Mouse (Mus musculus): ENCODE measurements around the gene Adad2. TPM values are rescaled to one million over a fixed set of nuclear protein-coding genes. Genes with fewer than 3 reads are reported as not detected.

The Adad2 gene
- not detected for polyA plus RNA-seq (2017; shearing (Covaris generic))

- no peak for ATAC-seq
Measured at GRCm38 (mm10) chr8:119612471-119612870, at the start of gene Adad2. Gene Adad2, plus strand, starts transcription at chr8:119612747.

- ATAC-seq = no peak
Measured at GRCm38 (mm10) chr8:119563849-119564251, 48.7 kb upstream of the Adad2 start.

- no peak for ATAC-seq
Measured at GRCm38 (mm10) chr8:119566367-119566766, 46.2 kb upstream of the Adad2 start.

GRCm38 (mm10) chr8:119568251-119568650 is 44.3 kb upstream of the Adad2 start:
- ATAC-seq = no peak

- ATAC-seq = peak; percentile 33
Measured at GRCm38 (mm10) chr8:119568951-119569350, 43.6 kb upstream of the Adad2 start.

GRCm38 (mm10) chr8:119569881-119570280 is 42.7 kb upstream of the Adad2 start:
- ATAC-seq = peak; percentile 77

- no peak for ATAC-seq
Measured at GRCm38 (mm10) chr8:119571135-119571534, 41.4 kb upstream of the Adad2 start.

GRCm38 (mm10) chr8:119572411-119572810 is 40.1 kb upstream of the Adad2 start:
- ATAC-seq = no peak

- peak; percentile 56 for ATAC-seq
Measured at GRCm38 (mm10) chr8:119574437-119575365, 37.8 kb upstream of the Adad2 start, which contains the start of the genes Hsdl1 and Dnaaf1. Gene Hsdl1, minus strand, starts transcription at chr8:119575183. Gene Dnaaf1, plus strand, starts transcription at chr8:119575235.

GRCm38 (mm10) chr8:119575366-119575726 is 37.2 kb upstream of the Adad2 start:
- peak; percentile 3 for ATAC-seq

GRCm38 (mm10) chr8:119579096-119579495 is 33.5 kb upstream of the Adad2 start:
- no peak for ATAC-seq

GRCm38 (mm10) chr8:119580441-119581161 is 31.9 kb upstream of the Adad2 start:
- no peak for ATAC-seq

- ATAC-seq = peak; percentile 92
Measured at GRCm38 (mm10) chr8:119585901-119586300, 26.6 kb upstream of the Adad2 start.

- no peak for ATAC-seq
Measured at GRCm38 (mm10) chr8:119588321-119588720, 24.2 kb upstream of the Adad2 start.

- ATAC-seq = no peak
Measured at GRCm38 (mm10) chr8:119588844-119589243, 23.7 kb upstream of the Adad2 start.

- no peak for ATAC-seq
Measured at GRCm38 (mm10) chr8:119590348-119590747, 22.2 kb upstream of the Adad2 start.

GRCm38 (mm10) chr8:119591456-119591855 is 21.1 kb upstream of the Adad2 start:
- no peak for ATAC-seq

GRCm38 (mm10) chr8:119603771-119604170 is 8.8 kb upstream of the Adad2 start:
- ATAC-seq = no peak

GRCm38 (mm10) chr8:119604398-119604803 is 8.1 kb upstream of the Adad2 start:
- no peak for ATAC-seq

GRCm38 (mm10) chr8:119604996-119605395 is 7.6 kb upstream of the Adad2 start, which contains the start of gene Taf1c:
Gene Taf1c, minus strand, starts transcription at chr8:119605222.
- ATAC-seq = peak; percentile 99

- no peak for ATAC-seq
Measured at GRCm38 (mm10) chr8:119606224-119606623, 6.3 kb upstream of the Adad2 start.

GRCm38 (mm10) chr8:119615096-119615495 is 2.5 kb downstream of the Adad2 start:
- no peak for ATAC-seq

- no peak for ATAC-seq
Measured at GRCm38 (mm10) chr8:119616358-119616757, 3.8 kb downstream of the Adad2 start.

All from activated CD4-positive, CD25-positive, alpha-beta regulatory T cell, adult 4 months (primary cell).